Mouse (Mus musculus): Measurements from ENCODE around the gene Nme9. TPM values are rescaled to one million over a fixed set of nuclear protein-coding genes. Genes with fewer than 3 reads are reported as not detected.

Nme9 gene
- polyA plus RNA-seq (2016; fragmentation: Nextera tagmentation; extraction: Ambion mirVana) = not detected in 2 replicates

DNA sequence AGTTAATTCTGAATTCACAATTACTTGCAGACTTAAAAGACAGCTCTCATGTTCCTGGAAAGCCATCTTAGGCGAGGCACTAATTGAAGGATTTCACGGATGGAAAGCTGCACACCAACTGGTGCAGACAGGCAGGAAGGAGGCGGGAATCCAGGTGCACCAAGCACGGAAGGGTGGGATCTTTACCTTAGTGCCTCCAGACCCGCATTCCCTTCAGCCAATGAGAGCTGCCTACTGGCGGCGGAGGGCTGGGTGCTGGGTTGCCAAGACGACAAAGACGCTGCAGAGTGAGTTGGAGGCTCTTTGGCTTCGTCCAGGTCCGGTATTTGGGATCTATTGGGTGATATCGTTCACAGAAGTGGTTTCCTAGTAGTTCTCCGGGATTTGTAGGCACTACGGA is at the start of gene Nme9:
Gene Nme9 (plus strand): TSS at position 315 of the 400 bp plus-strand sequence.
- Histone ChIP-seq H3K27me3 (replicated peaks; ENCODE audit: low read depth, poor library complexity, severe bottlenecking) (peaks cover 26% of the 10 kb centered on the region), H3K36me3 (replicated peaks) (no peaks in the 10 kb centered on the region), H3K4me3 (peak within 1 kb of the TSS; percentile 11; the same call in 1 of the 2 replicates), H3K9me3 (no peaks in the 10 kb centered on the region), H3K4me1 (peaks cover 7% of the 10 kb centered on the region; the same call in 1 of the 2 replicates), H3K27ac (replicated peaks) (no peak within 1 kb of the TSS)
- DNase-seq (ENCODE audit: low spot score) = peak; percentile 51
- 8% methylated on average over 14 of the region's 14 CpGs for WGBS

DNA sequence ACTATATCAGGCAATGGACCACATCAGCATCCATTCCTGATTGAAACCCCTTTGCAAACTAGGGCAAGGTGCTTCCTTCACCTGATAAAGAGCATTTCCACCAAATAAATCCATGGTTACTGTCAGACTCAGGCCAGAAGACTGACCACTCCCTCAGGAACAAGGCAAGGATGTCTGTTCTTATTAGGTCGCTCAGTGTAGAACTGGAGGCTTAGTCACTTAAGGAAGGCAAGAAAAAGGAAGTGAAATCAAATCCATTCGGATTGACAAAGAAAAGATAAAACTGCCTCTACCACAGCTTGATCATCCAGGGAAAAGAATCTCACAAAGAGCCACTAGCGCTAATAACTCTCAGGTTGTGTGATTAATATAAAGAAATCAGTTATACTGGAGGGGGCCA is 42.0 kb upstream of the Nme9 start:
- H3K27ac ChIP-seq (replicated peaks) = no peak overlapping the region
- H3K27me3 ChIP-seq (replicated peaks; ENCODE audit: low read depth, poor library complexity, severe bottlenecking) = no peaks in the 10 kb centered on the region
- DNase-seq (ENCODE audit: low spot score) = no peak
- whole genome bisulfite sequencing = 85% methylated on average over 3 of the region's 3 CpGs
- H3K36me3 ChIP-seq (replicated peaks) = no peaks in the 10 kb centered on the region
- 0 out of 2 replicates have a peak, but pooled peaks cover 2% of the 10 kb centered on the region for H3K4me1 ChIP-seq
- H3K9me3 ChIP-seq = no peaks in the 10 kb centered on the region
- no peak overlapping the region for H3K4me3 ChIP-seq

DNA sequence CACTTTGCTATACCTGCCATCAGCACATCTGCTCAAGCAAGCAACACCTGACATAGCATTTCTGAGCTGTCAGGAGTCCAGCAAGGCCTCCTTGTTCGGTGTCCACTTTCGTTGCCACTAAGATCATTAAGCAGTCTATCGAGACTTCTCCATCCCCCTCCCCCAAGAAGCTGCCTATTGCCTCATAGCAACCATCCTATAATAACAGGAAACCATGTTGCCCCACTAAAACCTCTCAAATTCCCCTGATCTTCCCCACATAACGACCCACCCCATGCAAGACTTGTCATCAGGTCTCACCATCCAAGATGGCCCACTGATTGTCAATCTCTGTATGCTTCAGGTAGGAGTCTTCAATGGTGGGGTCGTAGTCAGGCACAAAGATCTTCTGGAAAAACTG is 40.2 kb upstream of the Nme9 start:
- H3K9me3 ChIP-seq = no peaks in the 10 kb centered on the region
- no peak for DNase-seq (ENCODE audit: low spot score)
- no peaks in the 10 kb centered on the region for H3K36me3 ChIP-seq (replicated peaks)
- 82% methylated on average over 5 of the region's 5 CpGs for WGBS
- no peak overlapping the region for H3K27ac ChIP-seq (replicated peaks)
- no peak overlapping the region for H3K4me3 ChIP-seq
- 0 out of 2 replicates have a peak, but pooled peaks cover 5% of the 10 kb centered on the region for H3K4me1 ChIP-seq
- H3K27me3 ChIP-seq (replicated peaks; ENCODE audit: low read depth, poor library complexity, severe bottlenecking) = no peaks in the 10 kb centered on the region

DNA sequence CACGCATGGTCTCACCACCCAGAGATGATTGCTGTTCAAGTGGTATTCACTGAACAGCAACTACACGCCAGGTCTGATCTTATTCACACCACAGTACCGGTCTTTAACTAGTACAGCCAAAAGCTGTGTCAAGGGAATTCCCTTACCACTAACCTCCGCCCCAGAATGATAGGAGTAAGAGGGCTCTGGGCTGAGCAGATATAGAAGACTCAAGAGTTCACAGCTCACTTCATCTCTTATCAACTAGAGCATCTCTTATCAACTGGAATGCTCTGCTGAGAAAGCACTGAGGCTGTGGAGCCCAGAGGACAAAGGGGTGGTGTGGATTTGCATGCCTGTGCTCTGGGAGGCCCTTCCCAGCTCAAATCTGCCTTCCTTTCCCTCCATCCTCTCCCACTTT is 39.5 kb upstream of the Nme9 start:
- Histone ChIP-seq H3K9me3 (no peaks in the 10 kb centered on the region), H3K27ac (replicated peaks) (no peak overlapping the region), H3K27me3 (replicated peaks; ENCODE audit: low read depth, poor library complexity, severe bottlenecking) (no peaks in the 10 kb centered on the region), H3K4me1 (peaks cover 8% of the 10 kb centered on the region), H3K4me3 (no peak overlapping the region), H3K36me3 (replicated peaks) (no peaks in the 10 kb centered on the region)
- DNase-seq (ENCODE audit: low spot score) = no peak
- 92% methylated on average over 4 of the region's 4 CpGs for WGBS

DNA sequence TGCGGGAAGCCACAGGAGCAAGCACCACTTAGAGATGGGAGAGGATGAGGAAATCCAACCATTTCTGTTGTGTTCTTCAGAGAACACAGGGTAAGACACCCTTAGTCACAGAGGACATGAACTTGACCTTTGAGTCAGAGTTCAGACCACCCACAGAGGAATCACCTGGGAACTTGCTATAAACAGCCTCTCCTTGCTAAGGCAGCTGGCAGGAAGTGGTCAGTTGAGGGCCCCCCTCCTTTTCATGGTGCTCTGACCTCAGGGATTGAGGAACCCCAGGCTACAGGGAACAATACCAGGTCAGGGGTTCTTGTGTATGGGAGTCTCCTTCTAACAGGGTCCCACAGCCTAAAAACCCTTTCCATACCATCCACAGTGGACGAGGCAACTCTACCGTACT is 34.5 kb upstream of the Nme9 start:
- DNase-seq (ENCODE audit: low spot score) = no peak
- Histone ChIP-seq H3K4me3 (no peak overlapping the region), H3K27me3 (replicated peaks; ENCODE audit: low read depth, poor library complexity, severe bottlenecking) (no peaks in the 10 kb centered on the region), H3K4me1 (peaks cover 30% of the 10 kb centered on the region), H3K9me3 (no peaks in the 10 kb centered on the region), H3K36me3 (replicated peaks) (no peaks in the 10 kb centered on the region), H3K27ac (replicated peaks) (no peak overlapping the region)
- 81% methylated on average over 3 of the region's 3 CpGs for WGBS

DNA sequence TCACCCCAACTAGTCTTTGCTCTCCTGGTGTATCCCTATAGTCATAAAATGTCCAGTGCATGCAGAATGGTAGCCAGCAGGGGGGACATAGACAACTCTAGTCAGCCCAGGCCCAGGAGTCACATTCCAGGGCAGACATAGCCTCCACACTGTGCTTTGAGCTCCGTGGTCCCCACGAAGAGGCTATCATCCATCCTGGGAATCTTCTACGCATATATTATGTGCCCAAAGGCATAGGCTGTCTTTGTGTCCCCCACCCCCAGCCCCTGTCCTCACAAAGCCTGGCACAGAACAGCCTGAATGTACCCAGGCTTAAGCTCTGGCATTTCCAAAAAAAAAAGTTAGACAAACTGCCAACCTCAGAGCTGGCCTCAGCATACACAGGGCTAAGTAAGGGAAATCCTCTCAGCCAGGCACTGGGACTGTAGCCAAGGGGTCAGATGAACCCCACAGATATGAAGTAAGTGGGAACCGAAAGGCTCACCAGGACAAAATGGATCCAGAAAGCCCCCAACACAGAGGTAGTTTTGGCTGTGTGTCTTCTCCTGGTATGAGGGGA is 33.9 kb upstream of the Nme9 start:
- WGBS = 82% methylated on average over 4 of the region's 4 CpGs
- no peak for DNase-seq (ENCODE audit: low spot score)
- H3K4me1 ChIP-seq = peaks cover 35% of the 10 kb centered on the region

DNA sequence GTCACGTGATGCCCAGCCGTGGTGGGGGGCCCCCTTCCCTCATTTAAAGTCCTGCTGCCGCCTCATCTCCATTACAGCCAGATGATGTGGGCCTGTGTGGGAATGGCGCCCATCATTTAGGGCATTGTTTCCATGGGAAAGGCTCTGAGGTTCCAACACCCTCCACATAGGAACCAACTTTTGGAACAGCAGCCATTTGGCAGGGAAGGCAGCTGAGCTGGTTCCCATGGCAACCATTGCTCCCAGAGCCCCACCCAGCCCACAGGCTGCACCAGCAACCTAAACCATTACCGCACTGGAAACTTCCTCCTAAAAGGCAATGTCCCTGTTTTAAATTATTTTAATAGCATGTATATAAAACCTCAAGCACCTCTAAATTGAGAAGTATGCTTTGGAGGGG is 32.9 kb upstream of the Nme9 start:
- H3K27me3 ChIP-seq (replicated peaks; ENCODE audit: low read depth, poor library complexity, severe bottlenecking) = no peaks in the 10 kb centered on the region
- peaks cover 41% of the 10 kb centered on the region for H3K4me1 ChIP-seq
- DNase-seq (ENCODE audit: low spot score) = no peak
- WGBS = 74% methylated on average over 5 of the region's 5 CpGs
- no peaks in the 10 kb centered on the region for H3K36me3 ChIP-seq (replicated peaks)
- H3K9me3 ChIP-seq = no peaks in the 10 kb centered on the region
- no peak overlapping the region for H3K27ac ChIP-seq (replicated peaks)
- H3K4me3 ChIP-seq = no peak overlapping the region

More for the DNA sequence above, 33.9 kb upstream of the Nme9 start:
- no peaks in the 10 kb centered on the region for H3K27me3 ChIP-seq (replicated peaks; ENCODE audit: low read depth, poor library complexity, severe bottlenecking)
- H3K27ac ChIP-seq (replicated peaks) = no peak overlapping the region
- no peaks in the 10 kb centered on the region for H3K9me3 ChIP-seq
- H3K36me3 ChIP-seq (replicated peaks) = no peaks in the 10 kb centered on the region
- no peak overlapping the region for H3K4me3 ChIP-seq

DNA sequence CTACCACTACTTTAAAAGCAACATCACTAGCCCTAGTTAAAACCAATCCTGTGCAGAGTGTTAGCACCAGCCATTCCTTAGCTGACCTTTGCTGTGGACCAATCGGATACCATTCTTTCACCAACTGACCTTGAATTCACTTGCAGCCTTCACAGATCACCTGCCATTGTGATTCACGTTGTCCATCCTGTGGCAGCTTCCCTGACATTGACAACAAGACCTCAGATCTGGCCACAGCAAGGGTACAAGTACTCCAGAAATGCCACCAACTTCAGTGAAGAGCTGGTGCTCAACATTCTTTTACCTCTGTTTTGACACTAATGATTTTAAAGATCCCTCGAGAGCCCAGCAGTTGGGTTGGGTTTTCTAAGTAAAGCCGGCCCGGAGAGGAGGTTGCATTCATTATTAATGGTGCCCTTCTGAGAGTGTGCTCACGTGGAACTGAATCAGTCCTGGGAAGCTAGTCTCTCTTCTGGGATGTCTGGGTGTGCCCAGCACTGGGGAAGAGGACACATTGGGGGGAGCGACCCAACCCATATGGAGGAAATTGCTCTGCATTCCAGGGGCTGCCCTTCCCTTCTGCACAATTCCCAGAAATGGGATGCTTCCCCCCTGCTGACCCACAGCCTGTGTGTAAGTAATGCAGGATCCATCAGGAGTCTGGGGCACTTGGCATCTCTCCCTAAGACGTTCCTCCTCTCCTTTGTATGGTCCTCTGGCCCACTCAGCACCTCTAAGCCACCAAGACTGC is 31.1 kb upstream of the Nme9 start:
- no peaks in the 10 kb centered on the region for H3K9me3 ChIP-seq
- no peak overlapping the region for H3K4me3 ChIP-seq
- 84% methylated on average over 8 of the region's 8 CpGs for WGBS
- H3K36me3 ChIP-seq (replicated peaks) = no peaks in the 10 kb centered on the region
- H3K27ac ChIP-seq (replicated peaks) = no peak overlapping the region
- H3K27me3 ChIP-seq (replicated peaks; ENCODE audit: low read depth, poor library complexity, severe bottlenecking) = no peaks in the 10 kb centered on the region
- peaks cover 54% of the 10 kb centered on the region for H3K4me1 ChIP-seq
- DNase-seq (ENCODE audit: low spot score) = no peak

DNA sequence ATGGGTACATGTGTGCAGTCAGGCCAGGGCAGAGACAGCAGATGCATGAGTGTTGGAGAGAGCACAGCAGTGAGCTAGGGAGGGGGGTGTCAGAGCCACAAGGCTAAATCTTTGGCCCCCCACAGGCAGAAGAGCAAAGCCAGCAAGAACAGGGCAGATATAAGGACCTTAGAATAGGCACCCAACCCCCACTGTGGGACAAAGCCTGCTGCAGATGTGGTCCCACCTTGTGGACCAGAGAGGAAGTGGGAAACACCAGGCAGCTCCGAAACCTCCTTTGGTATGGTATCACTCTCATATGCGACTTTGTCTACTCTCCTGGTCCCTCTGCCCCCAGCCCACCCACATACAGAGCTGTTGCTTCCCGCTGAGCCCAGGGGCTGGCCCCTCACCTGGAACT is 29.4 kb upstream of the Nme9 start:
- no peaks in the 10 kb centered on the region for H3K27me3 ChIP-seq (replicated peaks; ENCODE audit: low read depth, poor library complexity, severe bottlenecking)
- 76% methylated on average over 3 of the region's 3 CpGs for WGBS
- no peak overlapping the region for H3K27ac ChIP-seq (replicated peaks)
- no peaks in the 10 kb centered on the region for H3K9me3 ChIP-seq
- H3K4me1 ChIP-seq = peaks cover 56% of the 10 kb centered on the region
- DNase-seq (ENCODE audit: low spot score) = no peak
- no peak overlapping the region for H3K4me3 ChIP-seq
- no peaks in the 10 kb centered on the region for H3K36me3 ChIP-seq (replicated peaks)

DNA sequence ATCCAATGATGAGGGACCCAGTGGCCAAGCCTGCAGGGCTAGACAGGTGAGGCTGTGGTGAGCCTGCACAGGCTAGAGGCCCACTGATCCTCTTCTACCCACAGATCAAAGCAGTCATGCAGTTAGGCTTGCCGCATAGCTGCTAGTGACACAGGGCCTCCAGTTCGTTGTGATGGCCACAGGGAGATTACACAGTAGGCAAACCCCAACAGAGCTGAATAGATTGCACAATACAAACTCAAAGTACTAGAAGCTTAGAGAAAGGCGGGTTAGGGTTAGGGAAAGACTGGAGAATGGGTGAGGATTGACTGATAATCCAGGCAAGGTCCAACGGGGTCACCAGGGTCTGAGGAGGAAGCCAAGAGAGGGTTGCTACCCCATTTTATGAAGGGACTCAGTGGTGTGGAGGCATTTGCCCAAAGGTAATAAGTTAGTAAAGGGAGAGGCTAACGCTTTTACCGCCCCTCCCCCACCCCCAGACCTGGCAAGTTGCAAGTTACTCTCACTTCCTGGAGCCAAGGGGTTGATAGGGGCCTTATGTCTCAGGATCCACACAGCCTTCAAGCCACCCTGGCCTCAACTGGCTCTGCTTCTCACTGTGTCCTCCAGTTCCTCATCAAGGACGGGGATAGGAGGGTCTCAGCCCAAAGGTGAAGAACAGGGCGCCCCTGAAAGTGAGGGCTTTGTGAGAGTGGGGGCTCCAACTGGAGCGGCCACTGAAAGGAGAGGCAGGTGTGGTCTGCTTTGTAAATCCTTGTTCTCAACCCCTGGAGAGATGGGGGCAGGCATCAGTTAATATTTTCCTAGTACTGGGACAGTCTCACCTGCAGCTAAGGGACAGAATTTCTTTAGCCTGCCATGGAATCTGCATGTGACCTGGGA is 27.3 kb upstream of the Nme9 start:
- Histone ChIP-seq H3K36me3 (replicated peaks) (no peaks in the 10 kb centered on the region), H3K27me3 (replicated peaks; ENCODE audit: low read depth, poor library complexity, severe bottlenecking) (no peaks in the 10 kb centered on the region), H3K4me1 (peaks cover 46% of the 10 kb centered on the region), H3K4me3 (no peak overlapping the region), H3K27ac (replicated peaks) (peak overlapping the region; percentile 54), H3K9me3 (no peaks in the 10 kb centered on the region)
- 67% methylated on average over 9 of the region's 9 CpGs for WGBS
- DNase-seq (ENCODE audit: low spot score) = no peak

DNA sequence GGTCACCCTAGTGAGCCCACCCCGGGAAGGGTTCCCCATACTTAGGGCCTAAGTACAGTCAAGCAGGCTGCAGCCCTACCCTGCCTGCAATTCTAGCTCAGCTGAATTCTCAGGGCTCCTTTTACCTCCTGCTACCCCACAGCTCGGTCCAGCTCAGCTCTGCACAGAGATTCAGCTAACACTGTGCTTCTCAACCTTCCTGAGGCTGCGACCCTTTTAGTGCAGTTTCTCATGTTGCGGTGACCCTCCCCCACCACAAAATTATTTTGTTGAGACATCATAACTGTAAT is 26.8 kb upstream of the Nme9 start:
- no peak for DNase-seq (ENCODE audit: low spot score)
- no peaks in the 10 kb centered on the region for H3K36me3 ChIP-seq (replicated peaks)
- H3K4me1 ChIP-seq = peaks cover 45% of the 10 kb centered on the region
- H3K27ac ChIP-seq (replicated peaks) = peak overlapping the region; percentile 54
- H3K27me3 ChIP-seq (replicated peaks; ENCODE audit: low read depth, poor library complexity, severe bottlenecking) = no peaks in the 10 kb centered on the region
- no peak overlapping the region for H3K4me3 ChIP-seq
- no peaks in the 10 kb centered on the region for H3K9me3 ChIP-seq
- WGBS = 63% methylated on average over 4 of the region's 4 CpGs

DNA sequence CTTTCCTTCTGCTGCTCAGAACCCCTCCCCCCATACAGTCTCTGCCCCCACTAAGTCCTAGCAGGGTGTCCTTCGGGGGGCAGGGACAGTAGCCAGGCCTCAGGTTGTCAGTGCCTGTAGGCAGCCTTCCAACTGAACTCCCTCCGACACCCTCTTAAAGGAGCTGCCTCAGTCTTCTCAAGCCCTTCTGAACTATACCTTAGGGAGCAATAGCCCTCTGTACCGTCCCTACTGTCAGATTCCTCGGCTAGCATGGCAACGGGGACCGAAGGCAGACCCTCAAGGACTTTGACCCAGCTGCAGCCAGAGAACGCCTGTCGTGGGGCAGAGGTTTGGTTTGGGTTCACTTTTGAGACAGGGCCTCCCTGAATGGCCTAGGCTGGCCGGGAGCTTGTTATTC is 26.0 kb upstream of the Nme9 start:
- peaks cover 45% of the 10 kb centered on the region for H3K4me1 ChIP-seq
- H3K27me3 ChIP-seq (replicated peaks; ENCODE audit: low read depth, poor library complexity, severe bottlenecking) = no peaks in the 10 kb centered on the region
- peak overlapping the region; percentile 16; the same call in 1 of the 2 replicates for H3K27ac ChIP-seq (replicated peaks)
- H3K4me3 ChIP-seq = no peak overlapping the region
- no peaks in the 10 kb centered on the region for H3K9me3 ChIP-seq
- WGBS = 76% methylated on average over 9 of the region's 9 CpGs
- no peak for DNase-seq (ENCODE audit: low spot score)
- H3K36me3 ChIP-seq (replicated peaks) = no peaks in the 10 kb centered on the region
